Mouse (Mus musculus) MEL (cell line): ENCODE measurements around the gene Lao1. TPM values are rescaled to one million over a fixed set of nuclear protein-coding genes. Genes with fewer than 3 reads are reported as not detected.

ENCODE experiments used
- DNase-seq: peaks from one replicate; pipeline ENCODE4 v3.0.0; 2011; ENCODE audit warnings: low read depth, low spot score
- H3K27ac ChIP-seq: 2 replicates; pipeline ENCODE4 v1.5.1; 2012; ENCODE audit warnings: low read depth, mild to moderate bottlenecking, control low read depth, low read length, moderate library complexity; ENCODE audit not compliant: control insufficient read depth
- H3K27me3 ChIP-seq, 2 experiments: fragments of 150-350 bp in 1 of 2; sonication (generic) in 1 of 2; 2 replicates each; pipeline ENCODE4 v1.6.1; 2012; ENCODE audit warnings: low read length in 2 of 2, mild to moderate bottlenecking in 2 of 2, improper control_type of control experiment in 1 of 2, moderate library complexity in 1 of 2; ENCODE audit not compliant: insufficient read depth in 2 of 2, control insufficient read depth in 1 of 2
- H3K36me3 ChIP-seq, 2 experiments: 2 replicates each; pipeline ENCODE4 v1.6.1; 2012 to 2014; ENCODE audit warnings: low read length in 2 of 2, improper control_type of control experiment in 1 of 2, inconsistent platforms in 1 of 2, mild to moderate bottlenecking in 1 of 2; ENCODE audit not compliant: insufficient read depth in 2 of 2, control insufficient read depth in 1 of 2
- H3K4me1 ChIP-seq, 2 experiments: fragments of 150-350 bp in 1 of 2; sonication (generic) in 1 of 2; 2 replicates each; pipeline ENCODE4 v1.6.1; 2012; ENCODE audit warnings: low read length in 2 of 2, improper control_type of control experiment in 1 of 2, mild to moderate bottlenecking in 1 of 2; ENCODE audit not compliant: insufficient read depth in 2 of 2, control insufficient read depth in 1 of 2
- H3K4me3 ChIP-seq, 2 experiments: fragments of 150-350 bp in 1 of 2; sonication (generic) in 1 of 2; 2 replicates each; pipeline ENCODE4 v1.5.1; 2012; ENCODE audit warnings: low read depth in 2 of 2, low read length in 2 of 2, mild to moderate bottlenecking in 2 of 2, moderate library complexity in 2 of 2, control low read depth in 1 of 2, improper control_type of control experiment in 1 of 2; ENCODE audit not compliant: control insufficient read depth in 1 of 2, insufficient read depth in 1 of 2
- H3K79me2 ChIP-seq: 2 replicates; pipeline ENCODE4 v1.6.1; 2012; ENCODE audit warnings: mild to moderate bottlenecking, low read length, moderate library complexity; ENCODE audit not compliant: control insufficient read depth, poor library complexity, insufficient read depth
- H3K9ac ChIP-seq: 2 replicates; pipeline ENCODE4 v1.6.1; 2012; ENCODE audit warnings: low read depth, mild to moderate bottlenecking, control low read depth, low read length, moderate library complexity; ENCODE audit not compliant: control insufficient read depth, poor library complexity, severe bottlenecking
- H3K9me3 ChIP-seq: fragments of 150-350 bp; sonication (generic); replicated peaks from 2 replicates; pipeline ENCODE4 v1.6.1; 2012; ENCODE audit warnings: mild to moderate bottlenecking, low read length, improper control_type of control experiment, moderate library complexity; ENCODE audit not compliant: insufficient read depth
- BHLHE40 ChIP-seq: IDR thresholded peaks from 2 replicates; pipeline ENCODE4 v1.6.1; 2012; ENCODE audit warnings: low read depth, mild to moderate bottlenecking, inconsistent platforms, low read length, improper control_type of control experiment, borderline replicate concordance
- CHD2 ChIP-seq: IDR thresholded peaks from 2 replicates; pipeline ENCODE4 v1.6.1; 2011; ENCODE audit warnings: low read length, improper control_type of control experiment
- CTCF ChIP-seq, 3 experiments: IDR thresholded peaks in 2 of 3; conservative IDR thresholded peaks in 1 of 3; 2 replicates each; pipeline ENCODE4 v1.5.1; 2011 to 2012; ENCODE audit warnings: low read length in 3 of 3, low read depth in 2 of 3, mild to moderate bottlenecking in 2 of 3, improper control_type of control experiment in 1 of 3, inconsistent platforms in 1 of 3, mixed read lengths in 1 of 3, moderate library complexity in 1 of 3; ENCODE audit not compliant: control insufficient read depth in 1 of 3, insufficient read depth in 1 of 3, poor library complexity in 1 of 3, severe bottlenecking in 1 of 3
- E2F4 ChIP-seq: IDR thresholded peaks from 2 replicates; pipeline ENCODE4 v1.6.1; 2011; ENCODE audit warnings: low read depth, low read length, improper control_type of control experiment, borderline replicate concordance
- ELF1 ChIP-seq: IDR thresholded peaks from 2 replicates; pipeline ENCODE4 v1.6.1; 2014; ENCODE audit warnings: low read depth, mild to moderate bottlenecking, inconsistent platforms, low read length, improper control_type of control experiment, moderate library complexity
- ETS1 ChIP-seq: IDR thresholded peaks from 2 replicates; pipeline ENCODE4 v1.6.1; 2012; ENCODE audit warnings: low read depth, mild to moderate bottlenecking, inconsistent platforms, low read length, improper control_type of control experiment, moderate library complexity
- HCFC1 ChIP-seq: IDR thresholded peaks from 2 replicates; pipeline ENCODE4 v1.6.1; 2012; ENCODE audit warnings: low read depth, mild to moderate bottlenecking, inconsistent platforms, low read length, improper control_type of control experiment, moderate library complexity
- JUND ChIP-seq: IDR thresholded peaks from 2 replicates; pipeline ENCODE4 v1.6.1; 2011; ENCODE audit warnings: low read depth, mild to moderate bottlenecking, improper control_type of control experiment, low read length
- MAFK ChIP-seq: IDR thresholded peaks from 2 replicates; pipeline ENCODE4 v1.6.1; 2011; ENCODE audit warnings: low read depth, mild to moderate bottlenecking, low read length, improper control_type of control experiment, borderline replicate concordance
- MAX ChIP-seq: IDR thresholded peaks from 2 replicates; pipeline ENCODE4 v1.6.1; 2011; ENCODE audit warnings: low read length, improper control_type of control experiment
- MEF2A ChIP-seq: IDR thresholded peaks from 2 replicates; pipeline ENCODE4 v1.6.1; 2014; ENCODE audit warnings: low read depth, mild to moderate bottlenecking, inconsistent platforms, low read length, improper control_type of control experiment; ENCODE audit not compliant: poor library complexity, insufficient replicate concordance, severe bottlenecking; ENCODE audit errors: extremely low read depth
- MXI1 ChIP-seq: IDR thresholded peaks from 2 replicates; pipeline ENCODE4 v1.6.1; 2011; ENCODE audit warnings: mild to moderate bottlenecking, low read depth, low read length, improper control_type of control experiment
- MYB ChIP-seq: IDR thresholded peaks from 2 replicates; pipeline ENCODE4 v1.6.1; 2011; ENCODE audit warnings: mild to moderate bottlenecking, low read depth, low read length, improper control_type of control experiment
- POLR2A ChIP-seq, 2 experiments: IDR thresholded peaks; 2 replicates each; pipeline ENCODE4 v1.6.1; 2011 to 2012; ENCODE audit warnings: low read length in 2 of 2, mild to moderate bottlenecking in 2 of 2, control low read depth in 1 of 2, improper control_type of control experiment in 1 of 2, low read depth in 1 of 2, moderate library complexity in 1 of 2; ENCODE audit not compliant: control insufficient read depth in 1 of 2, insufficient read depth in 1 of 2, poor library complexity in 1 of 2
- POLR2AphosphoS2 ChIP-seq: IDR thresholded peaks from 2 replicates; pipeline ENCODE4 v1.6.1; 2011; ENCODE audit warnings: low read length, improper control_type of control experiment
- POLR2AphosphoS5 ChIP-seq: IDR thresholded peaks from 2 replicates; pipeline ENCODE4 v1.6.1; 2012; ENCODE audit warnings: low read depth, borderline replicate concordance, mild to moderate bottlenecking, inconsistent platforms, low read length, moderate library complexity, mixed read lengths
- RAD21 ChIP-seq: IDR thresholded peaks from 2 replicates; pipeline ENCODE4 v1.6.1; 2011; ENCODE audit warnings: mild to moderate bottlenecking, low read depth, low read length, improper control_type of control experiment
- RCOR1 ChIP-seq: IDR thresholded peaks from 2 replicates; pipeline ENCODE4 v1.6.1; 2012; ENCODE audit warnings: low read depth, mild to moderate bottlenecking, inconsistent platforms, low read length, improper control_type of control experiment
- SMC3 ChIP-seq: IDR thresholded peaks from 2 replicates; pipeline ENCODE4 v1.6.1; 2011; ENCODE audit warnings: low read depth, low read length, improper control_type of control experiment
- TAL1 ChIP-seq: IDR thresholded peaks from 2 replicates; pipeline ENCODE4 v1.6.1; 2012; ENCODE audit warnings: mild to moderate bottlenecking, inconsistent platforms, low read length, moderate library complexity, mixed read lengths
- TBP ChIP-seq: IDR thresholded peaks from 2 replicates; pipeline ENCODE4 v1.8.0; 2011; ENCODE audit warnings: low read depth, low read length, improper control_type of control experiment
- ZC3H11A ChIP-seq: IDR thresholded peaks from 2 replicates; pipeline ENCODE4 v1.6.1; 2012; ENCODE audit warnings: low read depth, mild to moderate bottlenecking, inconsistent platforms, low read length, improper control_type of control experiment
- ZKSCAN1 ChIP-seq: IDR thresholded peaks from 2 replicates; pipeline ENCODE4 v1.6.1; 2012; ENCODE audit warnings: low read depth, mild to moderate bottlenecking, inconsistent platforms, low read length, improper control_type of control experiment, moderate library complexity
- ZNF384 ChIP-seq: IDR thresholded peaks from 2 replicates; pipeline ENCODE4 v1.6.1; 2012; ENCODE audit warnings: low read depth, mild to moderate bottlenecking, inconsistent platforms, low read length, improper control_type of control experiment
- polyA plus RNA-seq, 2 experiments: library from polyadenylated mRNA; stranded (reverse) in 1 of 2; unstranded in 1 of 2; fragments of >175 nt in 1 of 2; fragments of >200 nt in 1 of 2; gene quantifications; 2 replicates each; pipeline versions ENCODE4 v1.2.1 to v1.2.4; 2012; ENCODE audit warnings: low replicate concordance in 2 of 2, low read depth in 1 of 2; ENCODE audit not compliant: insufficient read length in 2 of 2, insufficient read depth in 1 of 2, missing spikeins in 1 of 2
- total RNA-seq: library from RNA; depleted of rRNA; stranded (reverse); fragments of 300-350 nt; gene quantifications from 2 replicates; pipeline ENCODE4 v1.2.3, GENCODE M21; 2012

Lao1 gene
- total and polyA plus RNA-seq, 3 experiments = not detected

DNA sequence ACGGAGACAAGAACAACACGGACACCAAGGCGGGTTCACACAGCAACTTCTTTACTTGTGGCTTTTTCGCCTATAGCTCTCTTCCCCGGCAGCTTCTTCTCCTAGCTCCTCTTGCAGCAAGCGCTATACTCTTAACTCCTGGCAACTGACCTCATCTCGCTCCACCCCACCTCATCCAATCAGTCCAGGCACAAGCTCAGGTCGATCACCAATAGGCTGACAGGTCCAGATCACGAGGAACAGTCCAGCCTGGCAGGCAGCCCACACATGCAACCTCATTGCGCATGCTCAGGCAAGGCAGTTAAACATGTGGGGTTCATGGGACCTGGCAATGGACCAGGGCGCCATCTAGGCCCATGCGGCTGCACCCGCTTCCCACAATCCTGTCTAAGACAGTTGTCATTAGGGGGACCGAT is 35.8 kb downstream of the Lao1 start:
- TF ChIP-seq ELF1 = no peak
- TF ChIP-seq ETS1 = no peak
- no peak for TF ChIP-seq SMC3
- TF ChIP-seq RAD21 = no peak
- no peak for TF ChIP-seq RCOR1
- no peak for TF ChIP-seq MXI1
- TF ChIP-seq MAFK = no peak
- no peak for TF ChIP-seq ZC3H11A
- TF ChIP-seq TAL1 = no peak
- TF ChIP-seq POLR2AphosphoS2 = no peak
- no peak for TF ChIP-seq E2F4
- TF ChIP-seq MAX = no peak
- no peak for TF ChIP-seq TBP
- no peak for TF ChIP-seq BHLHE40
- TF ChIP-seq ZNF384 = no peak
- TF ChIP-seq MYB = no peak
- TF ChIP-seq JUND = no peak
- no peak for TF ChIP-seq CTCF (IDR thresholded peaks at IDR 0.05 in 2 of 3, conservative IDR thresholded peaks at IDR 0.05 in 1 of 3; ENCODE audit: control insufficient read depth in 1 of 3, insufficient read depth in 1 of 3, low read depth in 2 of 3, low read length in 3 of 3, poor library complexity in 1 of 3, severe bottlenecking in 1 of 3)
- TF ChIP-seq POLR2AphosphoS5 = no peak
- TF ChIP-seq POLR2A (IDR thresholded peaks at IDR 0.05; ENCODE audit: control insufficient read depth in 1 of 2, insufficient read depth in 1 of 2, low read depth in 1 of 2, low read length in 2 of 2, poor library complexity in 1 of 2) = no peak
- no peak overlapping the region for H3K9ac ChIP-seq
- no peaks in the 10 kb centered on the region for H3K9me3 ChIP-seq
- DNase-seq = no peak
- no peaks in the 10 kb centered on the region for H3K36me3 ChIP-seq
- H3K4me3 ChIP-seq = no peak overlapping the region
- no peaks in the 10 kb centered on the region for H3K79me2 ChIP-seq
- H3K27me3 ChIP-seq = peaks cover 0 to 2% of the 10 kb centered on the region in 2 experiments; a peak in 2 of 4 replicates
- H3K4me1 ChIP-seq = peaks cover 0 to 4% of the 10 kb centered on the region in 2 experiments; a peak in 1 of 4 replicates
- H3K27ac ChIP-seq = no peak overlapping the region

GRCm38 (mm10) chr4:118999691-119000486 is 38.5 kb downstream of the Lao1 start:
- Histone ChIP-seq H3K4me3 (no peak overlapping the region), H3K9ac (no peak overlapping the region), H3K9me3 (no peaks in the 10 kb centered on the region), H3K79me2 (no peaks in the 10 kb centered on the region), H3K4me1 (peaks cover 0 to 4% of the 10 kb centered on the region in 2 experiments; a peak in 1 of 4 replicates), H3K27me3 (peaks cover 0 to 2% of the 10 kb centered on the region in 2 experiments; a peak in 2 of 4 replicates), H3K36me3 (no peaks in the 10 kb centered on the region), H3K27ac (no peak overlapping the region)
- peak; percentile 40 for DNase-seq
- no peak for TF ChIP-seq MEF2A
- TF ChIP-seq MXI1 = no peak
- TF ChIP-seq CHD2 = no peak
- TF ChIP-seq HCFC1 = no peak
- no peak for TF ChIP-seq ZKSCAN1
